Mouse (Mus musculus): ENCODE results near the gene Etv2. TPM values are rescaled to one million over a fixed set of nuclear protein-coding genes. Genes with fewer than 3 reads are reported as not detected.

Etv2 gene
- polyA plus RNA-seq, 1 experiment = 0.11 TPM

- no peaks in the 10 kb centered on the region for H3K27me3 ChIP-seq (ENCODE audit: control insufficient read depth, insufficient read depth, low read length)
- H3K4me3 ChIP-seq (ENCODE audit: low read depth, low read length) = peak overlapping the region; percentile 94
- 1% methylated on average over 65 of the region's 67 CpGs for WGBS
- H3K27ac ChIP-seq (ENCODE audit: insufficient read depth, low read depth, low read length) = peak overlapping the region; percentile 60
- H3K4me1 ChIP-seq (ENCODE audit: control insufficient read depth, insufficient read depth, insufficient read length, low read length) = peaks cover 15% of the 10 kb centered on the region
- peaks cover 32% of the 10 kb centered on the region for H3K36me3 ChIP-seq (ENCODE audit: control insufficient read depth, insufficient read depth, low read length)
- TF ChIP-seq POLR2A (IDR thresholded peaks at IDR 0.05; ENCODE audit: low read depth, low read length) (no peak), CTCF (IDR thresholded peaks at IDR 0.05; ENCODE audit: extremely low read depth, insufficient read length, insufficient replicate concordance, low read depth, low read length) (0 out of 2 replicates have a peak, but pooled peaks have one; percentile 11)
These were observed 47.6 kb downstream of the Etv2 start for GRCm38 (mm10) chr7:30587842-30588667.

DNA sequence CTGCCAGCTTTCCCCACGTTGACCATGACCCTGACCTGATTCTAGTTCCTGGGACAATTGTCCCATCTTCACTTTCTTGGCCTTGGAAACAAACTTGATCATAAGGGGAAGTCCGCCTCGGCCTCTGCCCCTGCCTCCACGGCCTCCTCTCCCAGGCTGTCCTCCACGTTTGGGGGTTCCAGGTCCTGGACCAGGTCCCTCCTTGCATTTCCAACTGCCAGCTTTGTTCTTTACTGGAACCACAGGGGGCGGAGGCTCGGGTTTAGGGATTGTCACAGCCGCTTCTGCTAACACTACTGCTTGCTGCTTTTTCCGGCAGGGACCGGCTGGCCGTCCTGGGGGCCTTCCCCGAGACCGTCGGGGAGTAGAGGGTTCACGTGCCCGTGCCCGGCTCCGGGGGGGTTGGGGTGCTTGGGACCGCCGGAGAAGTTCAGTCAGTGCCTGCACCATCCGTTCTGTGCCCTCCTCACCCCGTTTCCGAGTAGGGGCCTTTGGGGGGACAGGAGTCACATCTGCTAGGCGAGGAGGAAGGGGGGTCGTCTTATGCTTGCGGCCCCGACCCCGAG, 49.1 kb downstream of the Etv2 start:
- no peaks in the 10 kb centered on the region for H3K27me3 ChIP-seq (ENCODE audit: control insufficient read depth, insufficient read depth, low read length)
- TF ChIP-seq POLR2A (IDR thresholded peaks at IDR 0.05; ENCODE audit: low read depth, low read length) = no peak
- no peak for TF ChIP-seq CTCF (IDR thresholded peaks at IDR 0.05; ENCODE audit: extremely low read depth, insufficient read length, insufficient replicate concordance, low read depth, low read length)
- H3K4me3 ChIP-seq (ENCODE audit: low read depth, low read length) = no peak overlapping the region
- H3K27ac ChIP-seq (ENCODE audit: insufficient read depth, low read depth, low read length) = no peak overlapping the region
- H3K4me1 ChIP-seq (ENCODE audit: control insufficient read depth, insufficient read depth, insufficient read length, low read length) = peaks cover 15% of the 10 kb centered on the region
- H3K36me3 ChIP-seq (ENCODE audit: control insufficient read depth, insufficient read depth, low read length) = peaks cover 46% of the 10 kb centered on the region
- 90% methylated on average over 28 of the region's 28 CpGs for WGBS

- peaks cover 58% of the 10 kb centered on the region for H3K36me3 ChIP-seq (ENCODE audit: control insufficient read depth, insufficient read depth, low read length)
- 96% methylated on average over 7 of the region's 7 CpGs for WGBS
These were observed 50.5 kb downstream of the Etv2 start for GRCm38 (mm10) chr7:30585170-30585569.

DNA sequence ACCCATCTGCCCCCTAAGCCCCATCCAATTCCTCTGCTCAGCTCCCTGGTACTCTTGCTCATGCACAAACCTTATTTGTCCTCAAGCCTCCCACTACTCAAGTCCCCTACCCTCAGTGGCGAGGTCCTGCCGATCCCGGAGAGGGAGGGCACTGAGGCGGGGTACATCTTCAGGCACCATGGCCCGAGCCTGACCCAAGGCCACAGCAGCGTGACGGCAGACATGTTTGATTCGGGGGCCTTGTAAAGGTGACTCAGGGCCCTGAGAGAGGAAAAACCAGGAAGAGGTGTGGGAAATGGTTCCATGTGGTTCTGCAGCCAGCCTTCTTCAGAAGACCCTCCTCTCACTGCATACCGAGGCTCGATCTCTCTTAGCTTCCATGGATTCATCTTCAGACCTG, 51.3 kb downstream of the Etv2 start:
- 95% methylated on average over 10 of the region's 10 CpGs for WGBS

More at GRCm38 (mm10) chr7:30585170-30585569, 50.5 kb downstream of the Etv2 start:
- TF ChIP-seq POLR2A (IDR thresholded peaks at IDR 0.05; ENCODE audit: low read depth, low read length) = no peak
- Histone ChIP-seq H3K27me3 (ENCODE audit: control insufficient read depth, insufficient read depth, low read length) (no peaks in the 10 kb centered on the region), H3K4me1 (ENCODE audit: control insufficient read depth, insufficient read depth, insufficient read length, low read length) (peaks cover 6% of the 10 kb centered on the region), H3K4me3 (ENCODE audit: low read depth, low read length) (no peak overlapping the region), H3K27ac (ENCODE audit: insufficient read depth, low read depth, low read length) (no peak overlapping the region)

More for the DNA sequence above, 51.3 kb downstream of the Etv2 start:
- no peaks in the 10 kb centered on the region for H3K27me3 ChIP-seq (ENCODE audit: control insufficient read depth, insufficient read depth, low read length)
- TF ChIP-seq POLR2A (IDR thresholded peaks at IDR 0.05; ENCODE audit: low read depth, low read length) (no peak), CTCF (IDR thresholded peaks at IDR 0.05; ENCODE audit: extremely low read depth, insufficient read length, insufficient replicate concordance, low read depth, low read length) (no peak)
- peaks cover 3% of the 10 kb centered on the region; the same call in 1 of the 2 replicates for H3K4me1 ChIP-seq (ENCODE audit: control insufficient read depth, insufficient read depth, insufficient read length, low read length)
- peaks cover 67% of the 10 kb centered on the region for H3K36me3 ChIP-seq (ENCODE audit: control insufficient read depth, insufficient read depth, low read length)
- H3K4me3 ChIP-seq (ENCODE audit: low read depth, low read length) = no peak overlapping the region
- H3K27ac ChIP-seq (ENCODE audit: insufficient read depth, low read depth, low read length) = no peak overlapping the region

Other genes starting within 250 kb of the Etv2 start
- 101 and 135 TPM in 2 replicates for gene Tyrobp, start 222.1 kb downstream of the Etv2 start, polyA plus RNA-seq (2012; rRNA removed)
- 33.7 and 56.1 TPM in 2 replicates for gene Hcst, start 216.0 kb downstream of the Etv2 start, polyA plus RNA-seq (2012; rRNA removed)
- gene Nfkbid, start 214.1 kb downstream of the Etv2 start, polyA plus RNA-seq (2012; rRNA removed) = 5.0 and 9.2 TPM in 2 replicates
- gene Aplp1, start 190.3 kb downstream of the Etv2 start, polyA plus RNA-seq (2012; rRNA removed) = 32.1 and 193 TPM in 2 replicates
- gene Kirrel2, start 178.2 kb downstream of the Etv2 start, polyA plus RNA-seq (2012; rRNA removed) = 0.18 and 0.27 TPM in 2 replicates
- 0.14 and 7.6 TPM in 2 replicates for gene Nphs1, start 177.5 kb downstream of the Etv2 start, polyA plus RNA-seq (2012; rRNA removed)
- 0.67 and 19.4 TPM in 2 replicates for gene Prodh2, start 142.2 kb downstream of the Etv2 start, polyA plus RNA-seq (2012; rRNA removed)
- gene Arhgap33, start 100.8 kb downstream of the Etv2 start, polyA plus RNA-seq (2012; rRNA removed) = 8.7 and 12.0 TPM in 2 replicates
- gene Hspb6, start 83.7 kb downstream of the Etv2 start, polyA plus RNA-seq (2012; rRNA removed) = 47.7 and 52.8 TPM in 2 replicates
- 3.9 and 5.4 TPM in 2 replicates for gene Proser3, start 83.6 kb downstream of the Etv2 start, polyA plus RNA-seq (2012; rRNA removed)
- 23.7 and 37.9 TPM in 2 replicates for gene Lin37, start 76.0 kb downstream of the Etv2 start, polyA plus RNA-seq (2012; rRNA removed)
- gene U2af1l4, start 72.6 kb downstream of the Etv2 start, polyA plus RNA-seq (2012; rRNA removed) = 26.6 and 46.5 TPM in 2 replicates
- 1.2 and 1.6 TPM in 2 replicates for gene Gm49396, start 72.5 kb downstream of the Etv2 start, polyA plus RNA-seq (2012; rRNA removed)
- 69.3 and 131 TPM in 2 replicates for gene Psenen, start 72.2 kb downstream of the Etv2 start, polyA plus RNA-seq (2012; rRNA removed)
- gene Igflr1, start 70.4 kb downstream of the Etv2 start, polyA plus RNA-seq (2012; rRNA removed) = 7.3 and 11.4 TPM in 2 replicates
- 21.4 and 38.1 TPM in 2 replicates for gene Kmt2b, start 47.1 kb downstream of the Etv2 start, polyA plus RNA-seq (2012; rRNA removed)
- 0.52 and 1.6 TPM in 2 replicates for gene Zbtb32, start 36.9 kb downstream of the Etv2 start, polyA plus RNA-seq (2012; rRNA removed)
- 7.6 and 8.2 TPM in 2 replicates for gene Upk1a, start 23.0 kb downstream of the Etv2 start, polyA plus RNA-seq (2012; rRNA removed)
- gene Cox6b1, start 9.7 kb downstream of the Etv2 start, polyA plus RNA-seq (2012; rRNA removed) = 459 and 585 TPM in 2 replicates
- gene Rbm42, start 14.5 kb upstream of the Etv2 start, polyA plus RNA-seq (2012; rRNA removed) = 51.5 and 94.9 TPM in 2 replicates
- gene Haus5, start 29.1 kb upstream of the Etv2 start, polyA plus RNA-seq (2012; rRNA removed) = 6.0 and 6.4 TPM in 2 replicates
- not detected in 2 replicates for gene Pmis2, start 35.8 kb upstream of the Etv2 start, polyA plus RNA-seq (2012; rRNA removed)
- 1.1 and 6.1 TPM in 2 replicates for gene 2200002J24Rik, start 63.1 kb upstream of the Etv2 start, polyA plus RNA-seq (2012; rRNA removed)
- gene Atp4a, start 76.4 kb upstream of the Etv2 start, polyA plus RNA-seq (2012; rRNA removed) = 0.37 and 1.2 TPM in 2 replicates
- 181 and 200 TPM in 2 replicates for gene Tmem147, start 93.7 kb upstream of the Etv2 start, polyA plus RNA-seq (2012; rRNA removed)
- gene Gapdhs, start 107.8 kb upstream of the Etv2 start, polyA plus RNA-seq (2012; rRNA removed) = not detected in 2 replicates
- gene Sbsn, start 115.6 kb upstream of the Etv2 start, polyA plus RNA-seq (2012; rRNA removed) = 0.23 and 0.27 TPM in 2 replicates
- gene Dmkn, start 127.9 kb upstream of the Etv2 start, polyA plus RNA-seq (2012; rRNA removed) = 1.2 and 2.7 TPM in 2 replicates
- gene Krtdap, start 152.0 kb upstream of the Etv2 start, polyA plus RNA-seq (2012; rRNA removed) = not detected in 2 replicates
- gene Ffar2, start 187.9 kb upstream of the Etv2 start, polyA plus RNA-seq (2012; rRNA removed) = 9.1 and 9.5 TPM in 2 replicates
- 0.90 and 3.5 TPM in 2 replicates for gene Ffar3, start 220.3 kb upstream of the Etv2 start, polyA plus RNA-seq (2012; rRNA removed)
- 0.66 and 2.2 TPM in 2 replicates for gene Ffar1, start 225.7 kb upstream of the Etv2 start, polyA plus RNA-seq (2012; rRNA removed)
- gene Cd22, start 244.5 kb upstream of the Etv2 start, polyA plus RNA-seq (2012; rRNA removed) = 4.5 and 9.2 TPM in 2 replicates

All from small intestine, adult 2 months (tissue).